Mouse (Mus musculus): Measurements from ENCODE around the gene Ush2a. TPM values are rescaled to one million over a fixed set of nuclear protein-coding genes. Genes with fewer than 3 reads are reported as not detected.

The Ush2a gene
- total RNA-seq, 4 experiments from 2014 or later = 0.14 to 0.61 (median 0.26) TPM

- no peak for DNase-seq (ENCODE audit: low spot score in 2 of 2)
Measured at GRCm38 (mm10) chr1:188865881-188866280, 604.1 kb downstream of the Ush2a start.

- no peak for DNase-seq (ENCODE audit: low spot score in 2 of 2)
Measured at GRCm38 (mm10) chr1:188866515-188866914, 604.7 kb downstream of the Ush2a start.

GRCm38 (mm10) chr1:188878531-188879055 lies 616.8 kb downstream of the Ush2a start:
- no peak for DNase-seq (ENCODE audit: low spot score in 2 of 2)

- no peak for DNase-seq (ENCODE audit: low spot score in 2 of 2)
Measured at GRCm38 (mm10) chr1:188896906-188897551, 635.2 kb downstream of the Ush2a start.

GRCm38 (mm10) chr1:188904091-188904490 lies 642.3 kb downstream of the Ush2a start:
- DNase-seq (ENCODE audit: low spot score in 2 of 2) = no peak

- DNase-seq (ENCODE audit: low spot score in 2 of 2) = no peak
Measured at GRCm38 (mm10) chr1:188906175-188906574, 644.4 kb downstream of the Ush2a start.

- no peak for DNase-seq (ENCODE audit: low spot score in 2 of 2)
Measured at GRCm38 (mm10) chr1:188910656-188911055, 648.8 kb downstream of the Ush2a start.

- DNase-seq (ENCODE audit: low spot score in 2 of 2) = peak in 1 of 2 experiments; percentile 11
Measured at GRCm38 (mm10) chr1:188919946-188920345, 658.1 kb downstream of the Ush2a start.

- DNase-seq (ENCODE audit: low spot score in 2 of 2) = no peak
Measured at GRCm38 (mm10) chr1:188937246-188937780, 675.5 kb downstream of the Ush2a start.

- DNase-seq (ENCODE audit: low spot score in 2 of 2) = no peak
Measured at GRCm38 (mm10) chr1:188945326-188945725, 683.5 kb downstream of the Ush2a start.

GRCm38 (mm10) chr1:188946849-188947248 lies 685.0 kb downstream of the Ush2a start:
- no peak for DNase-seq (ENCODE audit: low spot score in 2 of 2)

GRCm38 (mm10) chr1:188947794-188948193 lies 686.0 kb downstream of the Ush2a start:
- no peak for DNase-seq (ENCODE audit: low spot score in 2 of 2)

GRCm38 (mm10) chr1:188948276-188948675 lies 686.5 kb downstream of the Ush2a start:
- DNase-seq (ENCODE audit: low spot score in 2 of 2) = no peak

GRCm38 (mm10) chr1:188951091-188951490 lies 689.3 kb downstream of the Ush2a start:
- no peak for DNase-seq (ENCODE audit: low spot score in 2 of 2)

GRCm38 (mm10) chr1:188952501-188952900 lies 690.7 kb downstream of the Ush2a start:
- no peak for DNase-seq (ENCODE audit: low spot score in 2 of 2)

- DNase-seq (ENCODE audit: low spot score in 2 of 2) = no peak
Measured at GRCm38 (mm10) chr1:188973078-188973477, 711.3 kb downstream of the Ush2a start.

- no peak for DNase-seq (ENCODE audit: low spot score in 2 of 2)
Measured at GRCm38 (mm10) chr1:188973926-188974325, 712.1 kb downstream of the Ush2a start.

- peak in 1 of 2 experiments; percentile 58 for DNase-seq (ENCODE audit: low spot score in 2 of 2)
Measured at GRCm38 (mm10) chr1:188980050-188980449, 718.2 kb downstream of the Ush2a start.

GRCm38 (mm10) chr1:188993218-188993617 lies 731.4 kb downstream of the Ush2a start:
- DNase-seq (ENCODE audit: low spot score in 2 of 2) = no peak

- DNase-seq (ENCODE audit: low spot score in 2 of 2) = no peak
Measured at GRCm38 (mm10) chr1:188997921-188998320, 736.1 kb downstream of the Ush2a start.

- DNase-seq (ENCODE audit: low spot score in 2 of 2) = no peak
Measured at GRCm38 (mm10) chr1:188999981-189000380, 738.2 kb downstream of the Ush2a start.

GRCm38 (mm10) chr1:189001815-189002214 lies 740.0 kb downstream of the Ush2a start:
- no peak for DNase-seq (ENCODE audit: low spot score in 2 of 2)

GRCm38 (mm10) chr1:189004774-189005173 lies 743.0 kb downstream of the Ush2a start:
- DNase-seq (ENCODE audit: low spot score in 2 of 2) = no peak
